Mouse (Mus musculus) mouse trophoblast stem cell (cell line): Measurements from ENCODE around the gene N4bp2.
"Not testable (repeated sequence)": the region's sequence is repeated elsewhere in the genome, so short reads cannot be mapped to it uniquely, and the experiment has no call there.

Experiments used
- in situ Hi-C, 2 experiments: fragments of 300-500 bp; cut with MseI, MboI; formaldehyde crosslinking; loops; 2 replicates in 1 of 2; 3 replicates in 1 of 2; pipeline ENCODE4 v1.15.1; 2025

N4bp2 gene

GRCm38 (mm10) chr5:65764786-65765634 lies 1.7 kb downstream of the N4bp2 start:
- in situ Hi-C loops, result no loop called here

- in situ Hi-C loops, result no loop called here
Observed at GRCm38 (mm10) chr5:65765635-65765911, 2.3 kb downstream of the N4bp2 start.

GRCm38 (mm10) chr5:65768007-65768406 lies 4.7 kb downstream of the N4bp2 start:
- in situ Hi-C loops, result no loop called here

GRCm38 (mm10) chr5:65770065-65770464 lies 6.7 kb downstream of the N4bp2 start:
- in situ Hi-C loops, result no loop called here

- in situ Hi-C loops, result no loop called here
Observed at GRCm38 (mm10) chr5:65770493-65770892, 7.2 kb downstream of the N4bp2 start.

- in situ Hi-C loops, result not testable (repeated sequence)
Observed at GRCm38 (mm10) chr5:65773957-65774356, 10.6 kb downstream of the N4bp2 start.

GRCm38 (mm10) chr5:65776166-65776565 lies 12.8 kb downstream of the N4bp2 start:
- in situ Hi-C loops, result no loop called here

GRCm38 (mm10) chr5:65776907-65777306 lies 13.6 kb downstream of the N4bp2 start:
- in situ Hi-C loops, result no loop called here

- in situ Hi-C loops, result not testable (repeated sequence)
Observed at GRCm38 (mm10) chr5:65778986-65779385, 15.7 kb downstream of the N4bp2 start.

- in situ Hi-C loops, result no loop called here
Observed at GRCm38 (mm10) chr5:65779401-65780063, 16.2 kb downstream of the N4bp2 start.

GRCm38 (mm10) chr5:65781147-65781715 lies 17.9 kb downstream of the N4bp2 start:
- in situ Hi-C loops, result no loop called here

- in situ Hi-C loops, result no loop called here
Observed at GRCm38 (mm10) chr5:65781769-65782715, 18.7 kb downstream of the N4bp2 start.

GRCm38 (mm10) chr5:65790604-65791225 lies 27.4 kb downstream of the N4bp2 start:
- in situ Hi-C loops, result no loop called here

GRCm38 (mm10) chr5:65794202-65794601 lies 30.9 kb downstream of the N4bp2 start:
- in situ Hi-C loops, result no loop called here

- in situ Hi-C loops, result no loop called here
Observed at GRCm38 (mm10) chr5:65794702-65795101, 31.4 kb downstream of the N4bp2 start.

GRCm38 (mm10) chr5:65795293-65795993 lies 32.1 kb downstream of the N4bp2 start:
- in situ Hi-C loops, result no loop called here

GRCm38 (mm10) chr5:65795994-65796298 lies 32.6 kb downstream of the N4bp2 start:
- in situ Hi-C loops, result no loop called here

- in situ Hi-C loops, result no loop called here
Observed at GRCm38 (mm10) chr5:65823601-65824133, 60.3 kb downstream of the N4bp2 start.

- in situ Hi-C loops, result no loop called here
Observed at GRCm38 (mm10) chr5:65826476-65826875, 63.2 kb downstream of the N4bp2 start.

- in situ Hi-C loops, result no loop called here
Observed at GRCm38 (mm10) chr5:65827102-65827501, 63.8 kb downstream of the N4bp2 start.

GRCm38 (mm10) chr5:65828261-65828660 lies 64.9 kb downstream of the N4bp2 start:
- in situ Hi-C loops, result no loop called here
